Mouse (Mus musculus): ENCODE measurements around the gene Dok4. TPM values are rescaled to one million over a fixed set of nuclear protein-coding genes. Genes with fewer than 3 reads are reported as not detected.

Gene Dok4
- polyA plus RNA-seq, 1 experiment from 2014 or later = 38.2 TPM

DNA sequence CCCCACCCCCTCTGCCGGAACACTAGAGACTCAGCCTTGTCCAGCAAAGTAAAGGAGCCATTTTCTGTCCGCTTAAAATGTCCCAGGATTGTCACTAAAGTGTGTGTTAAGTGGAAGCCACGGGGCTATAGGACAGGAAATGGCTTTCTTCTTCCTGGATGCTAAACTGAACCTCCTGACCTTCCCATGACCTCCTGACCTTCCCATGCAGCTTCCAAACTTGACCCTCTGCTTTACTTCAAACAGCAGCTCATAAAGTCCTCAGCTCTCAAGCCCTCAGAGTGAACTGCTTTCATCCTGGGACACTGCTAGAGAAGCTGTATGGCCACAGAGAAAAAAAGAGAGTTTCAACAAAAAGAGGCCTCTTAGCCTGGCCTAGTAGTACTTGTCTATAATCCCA is 690 bp upstream of the Dok4 start:
- no peaks in the 10 kb centered on the region for H3K36me3 ChIP-seq (ENCODE audit: poor library complexity, severe bottlenecking)
- no peak for ATAC-seq
- H3K9me3 ChIP-seq (replicated peaks) = no peaks in the 10 kb centered on the region
- H3K9ac ChIP-seq = no peak overlapping the region
- peaks cover 16% of the 10 kb centered on the region for H3K27me3 ChIP-seq
- peak overlapping the region; percentile 91; the same call in 1 of the 2 replicates for H3K4me2 ChIP-seq
- H3K27ac ChIP-seq = no peak overlapping the region
- 44% methylated on average over 3 of the region's 3 CpGs for WGBS
- peaks cover 36% of the 10 kb centered on the region for H3K4me1 ChIP-seq
- H3K4me3 ChIP-seq = no peak overlapping the region

DNA sequence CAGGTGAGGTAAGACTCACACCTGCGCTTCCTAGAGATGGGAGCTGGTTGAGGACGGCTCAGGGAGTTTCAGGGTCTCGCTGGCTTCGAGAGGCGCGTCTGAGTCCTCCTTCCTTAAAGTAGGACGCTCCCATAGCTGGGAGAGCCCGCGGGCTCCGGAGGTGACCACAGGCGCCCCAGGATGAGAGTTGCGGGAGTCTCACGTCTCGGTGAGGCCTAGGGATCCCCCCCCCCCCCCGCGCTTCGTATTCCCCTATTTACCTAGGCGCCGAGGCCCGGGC is 319 bp downstream of the Dok4 start:
- no peaks in the 10 kb centered on the region for H3K36me3 ChIP-seq (ENCODE audit: poor library complexity, severe bottlenecking)
- H3K4me2 ChIP-seq = peak overlapping the region; percentile 91
- peaks cover 16% of the 10 kb centered on the region for H3K27me3 ChIP-seq
- 0% methylated on average over 16 of the region's 20 CpGs for WGBS
- ATAC-seq = no peak
- no peaks in the 10 kb centered on the region for H3K9me3 ChIP-seq (replicated peaks)
- peak overlapping the region; percentile 55 for H3K4me3 ChIP-seq
- peaks cover 46% of the 10 kb centered on the region for H3K4me1 ChIP-seq
- H3K27ac ChIP-seq = no peak overlapping the region
- peak overlapping the region; percentile 68 for H3K9ac ChIP-seq

DNA sequence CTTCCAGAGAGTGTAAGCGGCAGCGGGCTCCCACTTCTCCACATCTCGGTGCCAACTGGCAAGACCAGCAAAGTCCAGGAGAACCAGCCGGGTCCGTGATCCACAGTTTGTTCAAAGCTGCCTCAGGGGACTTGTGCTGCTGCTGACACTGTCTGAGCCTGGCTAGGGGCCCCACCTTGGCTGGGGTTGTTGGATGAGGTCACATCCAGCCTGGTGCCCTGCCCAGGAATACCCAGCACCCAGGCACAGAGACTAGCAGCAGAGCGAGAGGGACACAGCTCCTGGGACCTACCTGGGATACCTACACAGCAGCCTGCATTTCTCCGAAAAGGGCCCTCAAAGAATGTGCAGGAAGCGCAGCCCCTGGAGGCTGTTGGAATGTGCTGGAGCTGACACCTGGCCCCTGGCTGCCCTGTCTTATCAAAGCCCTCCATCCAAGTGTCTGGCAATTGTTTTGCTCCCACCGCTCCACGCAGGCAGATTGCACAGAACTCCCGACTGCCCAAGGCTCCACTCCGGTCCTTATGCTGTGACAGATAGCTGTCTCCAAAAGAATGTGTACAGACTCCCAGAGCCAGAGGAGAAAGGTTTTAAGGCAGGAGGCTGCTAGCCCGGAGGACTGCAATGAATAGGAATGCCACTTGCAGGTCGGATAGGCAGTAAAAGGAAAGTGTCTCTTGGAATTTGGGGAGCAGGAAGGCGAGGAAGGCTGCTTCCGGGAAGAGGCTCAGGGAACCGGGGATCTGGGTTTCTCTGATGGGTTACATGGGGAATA is 847 bp downstream of the Dok4 start:
- no peaks in the 10 kb centered on the region for H3K9me3 ChIP-seq (replicated peaks)
- H3K4me1 ChIP-seq = peaks cover 51% of the 10 kb centered on the region
- H3K27me3 ChIP-seq = peaks cover 16% of the 10 kb centered on the region
- H3K4me2 ChIP-seq = peak overlapping the region; percentile 91
- H3K9ac ChIP-seq = peak overlapping the region; percentile 68
- no peak overlapping the region for H3K27ac ChIP-seq
- no peaks in the 10 kb centered on the region for H3K36me3 ChIP-seq (ENCODE audit: poor library complexity, severe bottlenecking)
- 18% methylated on average over 17 of the region's 17 CpGs for WGBS
- peak overlapping the region; percentile 55 for H3K4me3 ChIP-seq
- no peak for ATAC-seq

DNA sequence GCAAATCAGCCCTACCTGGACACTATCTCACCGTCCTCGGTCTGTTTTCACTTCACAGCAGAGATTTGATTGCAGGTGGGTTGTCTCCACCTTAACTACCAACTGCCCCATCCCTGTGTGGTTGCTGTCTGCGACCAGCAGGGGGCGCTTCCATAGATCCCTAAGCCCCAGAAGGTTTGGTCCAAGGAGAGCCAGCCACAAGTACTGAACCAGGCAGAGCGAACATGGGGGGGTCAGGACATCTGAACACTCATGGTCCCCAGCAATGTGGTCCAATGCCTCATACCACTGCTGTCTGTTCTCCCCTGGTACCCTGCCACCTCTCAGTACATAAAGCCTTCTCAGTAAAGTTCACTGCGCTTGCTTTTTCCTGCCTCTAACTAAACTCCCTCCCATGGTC is 1.8 kb downstream of the Dok4 start:
- H3K27ac ChIP-seq = no peak overlapping the region
- peak overlapping the region; percentile 91 for H3K4me2 ChIP-seq
- no peaks in the 10 kb centered on the region for H3K9me3 ChIP-seq (replicated peaks)
- H3K27me3 ChIP-seq = peaks cover 16% of the 10 kb centered on the region
- H3K4me1 ChIP-seq = peaks cover 61% of the 10 kb centered on the region
- H3K9ac ChIP-seq = peak overlapping the region; percentile 68; the same call in 1 of the 2 replicates
- H3K36me3 ChIP-seq (ENCODE audit: poor library complexity, severe bottlenecking) = no peaks in the 10 kb centered on the region
- ATAC-seq = no peak
- WGBS = 10% methylated on average over 6 of the region's 6 CpGs
- H3K4me3 ChIP-seq = peak overlapping the region; percentile 55; the same call in 1 of the 2 replicates

DNA sequence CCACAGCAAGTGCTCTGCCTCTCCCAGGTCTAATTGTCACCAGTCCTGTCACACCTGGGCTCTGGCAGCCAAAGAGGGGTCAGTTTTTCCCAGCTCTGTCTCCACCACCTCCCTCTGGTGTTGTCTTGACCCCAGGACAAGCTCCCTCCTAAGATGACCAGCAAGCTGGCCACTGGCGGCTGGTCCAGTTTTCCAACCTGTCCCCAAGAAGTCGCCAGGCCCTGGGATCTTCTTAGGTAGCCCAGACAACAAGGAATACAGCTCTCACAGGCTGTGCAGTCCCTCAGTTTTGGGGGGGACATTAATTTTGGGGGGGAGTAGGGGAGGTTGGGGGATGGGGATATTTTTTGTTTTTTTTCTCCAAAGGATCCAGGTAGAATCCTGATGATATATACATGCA is 3.6 kb downstream of the Dok4 start:
- no peak overlapping the region for H3K4me3 ChIP-seq
- WGBS = 78% methylated on average over 2 of the region's 2 CpGs
- H3K4me1 ChIP-seq = peaks cover 78% of the 10 kb centered on the region
- H3K36me3 ChIP-seq (ENCODE audit: poor library complexity, severe bottlenecking) = peaks cover 7% of the 10 kb centered on the region; the same call in 1 of the 2 replicates
- peak overlapping the region; percentile 65 for H3K27ac ChIP-seq
- no peak overlapping the region for H3K9ac ChIP-seq
- H3K9me3 ChIP-seq (replicated peaks) = no peaks in the 10 kb centered on the region
- peaks cover 16% of the 10 kb centered on the region for H3K27me3 ChIP-seq
- no peak for ATAC-seq
- H3K4me2 ChIP-seq = peak overlapping the region; percentile 85; the same call in 1 of the 2 replicates

DNA sequence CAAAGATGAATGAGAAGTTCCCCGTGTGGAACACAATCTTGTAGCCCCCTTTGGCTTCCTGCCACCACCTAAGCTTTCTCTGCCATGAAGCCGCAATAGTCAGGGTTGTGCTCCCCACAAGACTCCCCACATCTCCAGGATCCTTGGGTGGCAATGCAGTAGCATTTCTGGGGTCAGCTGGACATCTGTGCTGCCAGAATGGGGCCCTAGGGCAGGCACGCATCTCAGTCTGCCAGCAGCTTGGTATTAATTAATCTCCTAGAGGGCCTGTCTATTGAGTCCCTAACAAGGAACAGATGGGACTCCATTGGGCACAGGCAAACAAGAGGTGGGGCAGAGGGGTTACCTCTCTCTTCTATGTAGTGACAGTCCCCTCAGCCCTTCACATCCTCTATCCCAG is 4.0 kb downstream of the Dok4 start:
- H3K27me3 ChIP-seq = peaks cover 16% of the 10 kb centered on the region
- H3K36me3 ChIP-seq (ENCODE audit: poor library complexity, severe bottlenecking) = peaks cover 11% of the 10 kb centered on the region
- 31% methylated on average over 3 of the region's 3 CpGs for WGBS
- H3K9me3 ChIP-seq (replicated peaks) = no peaks in the 10 kb centered on the region
- peaks cover 78% of the 10 kb centered on the region for H3K4me1 ChIP-seq
- peak overlapping the region; percentile 65 for H3K27ac ChIP-seq
- H3K9ac ChIP-seq = no peak overlapping the region
- no peak overlapping the region for H3K4me3 ChIP-seq
- ATAC-seq = peak; percentile 12
- peak overlapping the region; percentile 85; the same call in 1 of the 2 replicates for H3K4me2 ChIP-seq

DNA sequence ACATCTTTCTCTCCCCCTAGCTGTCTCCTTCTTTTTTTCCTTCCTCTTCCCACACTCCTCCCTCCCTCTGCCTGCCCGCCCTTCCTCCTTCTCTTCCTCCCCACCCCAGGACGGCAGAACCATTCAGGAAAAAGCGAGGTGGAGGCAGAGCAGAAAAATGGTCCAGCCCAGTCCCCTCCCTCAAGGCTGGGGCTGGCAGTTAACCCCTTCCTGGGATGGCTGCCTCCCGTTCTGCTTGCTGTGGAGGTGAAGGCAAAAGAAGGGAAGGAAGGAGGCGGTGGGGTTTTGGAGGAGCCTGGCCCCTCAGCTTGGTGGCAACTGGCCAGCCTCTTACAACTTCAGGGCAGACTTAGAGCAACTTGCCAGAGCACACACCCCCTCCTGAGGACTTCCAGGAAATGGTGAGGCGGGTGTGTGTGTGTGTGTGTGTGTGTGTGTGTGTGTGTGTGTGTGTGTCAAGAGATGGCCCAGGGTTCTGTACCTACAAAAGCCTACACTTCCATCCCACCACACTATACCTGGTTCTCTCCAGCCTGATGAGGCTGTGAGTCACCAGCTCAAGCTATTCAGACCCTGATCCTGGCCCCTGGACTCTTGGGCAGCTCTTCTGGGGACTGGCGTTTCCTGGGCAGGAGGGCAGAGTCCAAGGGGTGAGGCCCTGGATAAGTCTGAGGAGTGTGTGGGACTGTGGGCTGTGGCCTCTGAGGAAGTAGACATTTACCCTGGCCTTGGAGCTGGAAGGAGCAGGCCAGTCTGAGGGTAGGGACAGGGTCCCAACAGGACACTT is 4.8 kb downstream of the Dok4 start:
- Histone ChIP-seq H3K4me2 (peak overlapping the region; percentile 85), H3K4me1 (peaks cover 75% of the 10 kb centered on the region), H3K9me3 (replicated peaks) (no peaks in the 10 kb centered on the region), H3K27me3 (peaks cover 16% of the 10 kb centered on the region), H3K9ac (peak overlapping the region; percentile 69), H3K4me3 (peak overlapping the region; percentile 57), H3K36me3 (ENCODE audit: poor library complexity, severe bottlenecking) (peaks cover 19% of the 10 kb centered on the region), H3K27ac (peak overlapping the region; percentile 65)
- WGBS = 2% methylated on average over 6 of the region's 7 CpGs
- peak; percentile 81 for ATAC-seq

DNA sequence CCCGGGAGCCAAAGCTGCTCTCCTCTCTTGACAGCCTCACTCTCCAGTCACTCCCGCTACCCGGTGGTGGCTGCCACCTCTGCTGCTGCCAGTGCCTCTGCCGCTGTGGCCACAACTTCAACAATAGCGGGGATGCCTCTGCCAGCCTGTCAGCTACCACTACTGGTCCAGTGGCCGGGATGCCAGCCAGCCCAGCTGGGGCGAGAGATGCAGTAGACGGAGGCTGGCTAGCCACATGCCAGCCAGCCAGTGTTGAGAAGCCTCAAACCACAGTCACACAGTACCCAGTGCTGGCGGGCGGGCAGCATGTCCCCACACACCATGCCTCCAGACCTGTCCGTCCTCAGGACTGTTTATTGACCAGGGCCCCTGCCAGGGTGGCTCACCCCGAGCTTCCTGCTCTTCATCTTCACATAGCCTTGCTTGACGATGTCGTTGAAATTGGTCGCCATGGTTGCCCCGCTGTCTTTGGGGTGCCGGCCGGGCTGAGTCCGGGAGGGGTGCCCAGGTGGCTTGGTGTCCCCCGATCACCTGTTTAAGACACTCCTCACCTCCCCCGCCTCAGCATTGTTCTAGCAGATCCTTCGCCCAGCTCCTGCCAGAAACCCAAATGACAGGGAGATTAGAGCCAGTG is 5.5 kb downstream of the Dok4 start:
- H3K27me3 ChIP-seq = peaks cover 16% of the 10 kb centered on the region
- peaks cover 27% of the 10 kb centered on the region for H3K36me3 ChIP-seq (ENCODE audit: poor library complexity, severe bottlenecking)
- H3K4me3 ChIP-seq = peak overlapping the region; percentile 57
- H3K27ac ChIP-seq = peak overlapping the region; percentile 65
- H3K4me2 ChIP-seq = peak overlapping the region; percentile 85
- WGBS = under 1% methylated on average over 19 of the region's 22 CpGs
- H3K9ac ChIP-seq = peak overlapping the region; percentile 69
- ATAC-seq = peak; percentile 50
- H3K9me3 ChIP-seq (replicated peaks) = no peaks in the 10 kb centered on the region
- H3K4me1 ChIP-seq = peaks cover 69% of the 10 kb centered on the region

DNA sequence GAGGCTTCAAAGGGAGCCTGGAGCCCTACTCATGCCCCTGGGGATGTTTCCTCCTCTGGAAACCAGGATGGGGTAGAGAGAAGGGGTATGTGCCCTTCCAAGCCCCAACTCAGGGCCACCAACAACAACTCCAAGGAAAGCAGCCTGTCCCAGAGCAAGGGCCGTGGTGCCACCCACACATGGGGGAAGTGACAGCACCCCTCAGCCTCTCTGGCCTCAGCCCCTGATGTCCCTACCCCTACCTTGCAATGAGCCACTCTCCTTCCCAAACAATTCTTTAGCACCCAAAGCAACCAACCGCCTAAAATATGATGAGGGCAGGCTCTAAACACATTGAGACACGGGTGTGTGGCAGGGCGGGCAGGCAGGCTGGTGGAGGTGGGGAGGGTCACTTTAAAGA is 6.1 kb downstream of the Dok4 start:
- H3K4me3 ChIP-seq = peak overlapping the region; percentile 57
- WGBS = 9% methylated on average over 4 of the region's 4 CpGs
- H3K9ac ChIP-seq = peak overlapping the region; percentile 69
- peaks cover 63% of the 10 kb centered on the region for H3K4me1 ChIP-seq
- ATAC-seq = no peak
- peak overlapping the region; percentile 65; the same call in 1 of the 2 replicates for H3K27ac ChIP-seq
- no peaks in the 10 kb centered on the region for H3K9me3 ChIP-seq (replicated peaks)
- H3K4me2 ChIP-seq = peak overlapping the region; percentile 85
- H3K27me3 ChIP-seq = peaks cover 11% of the 10 kb centered on the region
- H3K36me3 ChIP-seq (ENCODE audit: poor library complexity, severe bottlenecking) = peaks cover 32% of the 10 kb centered on the region

DNA sequence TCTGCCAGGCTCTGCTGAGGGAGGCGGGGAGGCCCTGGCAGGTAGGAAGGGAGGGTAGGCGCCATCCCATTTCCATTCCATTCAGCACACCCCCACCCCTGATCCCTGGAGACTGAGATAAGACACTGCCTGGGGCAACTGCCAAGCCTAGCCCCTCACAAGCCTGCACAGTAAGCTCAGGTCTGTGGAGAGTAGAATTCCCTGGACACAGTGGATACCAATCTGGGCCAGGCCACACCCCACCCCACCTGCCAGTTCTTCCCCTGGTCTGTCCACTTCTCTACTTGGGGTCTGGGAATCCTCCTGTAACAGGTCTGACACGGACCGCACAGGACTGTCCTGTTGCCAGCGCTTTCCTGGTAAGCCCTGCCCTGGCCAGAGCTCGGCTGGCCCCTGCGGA is 7.0 kb downstream of the Dok4 start:
- H3K4me3 ChIP-seq = peak overlapping the region; percentile 57
- H3K27ac ChIP-seq = no peak overlapping the region
- H3K36me3 ChIP-seq (ENCODE audit: poor library complexity, severe bottlenecking) = peaks cover 41% of the 10 kb centered on the region
- H3K4me1 ChIP-seq = peaks cover 55% of the 10 kb centered on the region
- 58% methylated on average over 6 of the region's 7 CpGs for WGBS
- H3K9ac ChIP-seq = peak overlapping the region; percentile 69
- peak overlapping the region; percentile 85 for H3K4me2 ChIP-seq
- H3K27me3 ChIP-seq = peaks cover 2% of the 10 kb centered on the region; the same call in 1 of the 2 replicates
- H3K9me3 ChIP-seq (replicated peaks) = no peaks in the 10 kb centered on the region
- no peak for ATAC-seq

DNA sequence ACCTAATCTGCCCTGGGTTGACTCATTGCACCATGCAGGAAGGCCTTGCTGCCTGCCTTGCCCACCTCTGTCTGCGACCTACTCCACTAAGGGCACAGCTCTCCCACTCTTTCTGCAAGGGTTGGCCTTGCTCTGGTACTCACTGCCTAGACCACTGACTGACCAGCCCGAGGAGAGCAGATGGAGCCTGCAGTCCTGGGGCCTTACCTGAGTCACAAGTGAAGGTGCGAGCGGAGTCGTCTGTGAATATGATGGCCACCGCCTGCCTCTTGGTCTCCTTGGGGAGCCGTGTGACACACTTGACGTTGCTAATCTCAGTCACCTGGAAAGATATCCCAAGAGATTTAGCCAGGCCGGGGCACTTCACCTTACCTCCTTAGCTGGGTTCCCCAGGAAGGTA is 9.2 kb downstream of the Dok4 start:
- peaks cover 63% of the 10 kb centered on the region for H3K36me3 ChIP-seq (ENCODE audit: poor library complexity, severe bottlenecking)
- H3K4me1 ChIP-seq = peaks cover 43% of the 10 kb centered on the region
- 87% methylated on average over 9 of the region's 9 CpGs for WGBS
- no peak overlapping the region for H3K4me3 ChIP-seq
- H3K9ac ChIP-seq = no peak overlapping the region
- no peak overlapping the region for H3K27ac ChIP-seq
- no peak overlapping the region for H3K4me2 ChIP-seq
- H3K27me3 ChIP-seq = no peaks in the 10 kb centered on the region
- no peak for ATAC-seq
- no peaks in the 10 kb centered on the region for H3K9me3 ChIP-seq (replicated peaks)

DNA sequence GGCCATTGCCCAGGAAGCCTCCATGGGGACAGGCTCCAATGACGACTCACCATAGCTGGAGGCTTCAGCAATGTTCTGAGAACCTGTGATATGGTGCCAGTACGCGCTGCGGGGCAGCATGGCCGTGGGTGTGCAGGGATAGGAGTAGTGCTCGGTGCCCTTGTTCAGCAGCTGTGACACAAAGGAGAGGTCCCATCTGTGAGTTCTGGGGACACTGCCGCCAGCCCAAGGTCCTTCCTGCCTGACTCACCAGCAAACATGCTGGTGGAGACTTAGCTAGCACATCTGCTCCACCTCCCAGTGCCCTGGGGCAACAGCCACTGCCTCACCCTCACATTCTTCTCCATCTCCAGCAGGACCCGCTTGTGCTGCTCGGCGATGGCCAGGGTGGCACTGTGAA is 10.8 kb downstream of the Dok4 start:
- Histone ChIP-seq H3K4me2 (no peak overlapping the region), H3K27me3 (no peaks in the 10 kb centered on the region), H3K9me3 (replicated peaks) (no peaks in the 10 kb centered on the region), H3K9ac (no peak overlapping the region), H3K36me3 (ENCODE audit: poor library complexity, severe bottlenecking) (peaks cover 80% of the 10 kb centered on the region), H3K4me3 (no peak overlapping the region), H3K4me1 (peaks cover 27% of the 10 kb centered on the region), H3K27ac (no peak overlapping the region)
- no peak for ATAC-seq
- 90% methylated on average over 10 of the region's 10 CpGs for WGBS

Measured in forebrain, embryonic 13.5 days (tissue).